Mouse (Mus musculus): Measurements from ENCODE around the gene Higd1a.

- no peak for TF ChIP-seq POLR2A (IDR thresholded peaks at IDR 0.05; ENCODE audit: borderline replicate concordance, insufficient read depth, low read length)
- TF ChIP-seq CTCF (IDR thresholded peaks at IDR 0.05; ENCODE audit: borderline replicate concordance, insufficient read depth, low read depth, low read length): no peak
Observed at GRCm38 (mm10) chr9:121904946-121905345, 46.8 kb upstream of the Higd1a start.
